Mouse (Mus musculus): ENCODE measurements around the gene Piezo1. TPM values are rescaled to one million over a fixed set of nuclear protein-coding genes. Genes with fewer than 3 reads are reported as not detected.

Gene Piezo1
- polyA plus RNA-seq, 1 experiment from 2014 or later, result 3.2 TPM

DNA sequence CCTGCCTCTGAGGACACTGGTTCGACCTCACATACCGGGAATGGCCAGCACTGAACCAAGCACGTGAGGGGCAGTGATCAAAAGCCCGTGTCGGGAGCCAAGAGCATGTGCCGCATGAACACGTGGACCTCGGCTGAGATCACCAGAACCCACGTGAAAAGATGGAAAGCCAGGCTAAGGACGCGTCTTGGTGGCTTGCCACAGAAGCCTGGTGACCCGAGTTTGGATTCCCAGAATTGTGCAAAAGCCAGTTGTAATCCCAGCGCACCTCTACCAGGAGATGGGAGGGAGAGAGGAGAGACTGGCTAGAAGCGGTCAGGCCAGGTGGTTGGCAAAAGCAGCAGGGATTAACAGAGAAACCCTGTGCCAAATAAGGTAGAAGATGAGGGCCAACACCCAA, 35.4 kb downstream of the Piezo1 start:
- Histone ChIP-seq H3K27me3 (no peaks in the 10 kb centered on the region), H3K9ac (no peak overlapping the region)
- ATAC-seq (ENCODE audit: low read depth), result no peak

DNA sequence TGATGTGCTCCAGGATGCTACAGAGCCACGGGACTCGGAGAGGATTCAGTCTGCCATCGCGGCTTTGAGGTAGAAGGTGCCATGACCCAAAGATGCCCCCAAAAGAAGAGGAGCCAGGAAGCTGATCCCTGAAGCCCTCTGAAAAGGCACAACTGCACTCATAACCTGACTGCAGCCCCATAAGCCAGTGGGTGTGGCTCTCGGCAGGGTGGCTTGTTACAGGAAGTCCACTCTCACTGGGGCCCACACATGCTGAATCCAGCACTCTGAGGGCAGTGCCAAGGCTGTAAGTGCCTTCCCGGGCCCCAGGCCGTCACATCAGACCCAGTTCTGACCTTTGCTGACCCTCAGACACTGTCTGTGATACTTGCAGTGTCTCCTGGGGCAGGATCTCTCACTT, 38.7 kb downstream of the Piezo1 start:
- peaks cover 14% of the 10 kb centered on the region for H3K4me1 ChIP-seq (replicated peaks)
- no peak for ATAC-seq (ENCODE audit: low read depth)
- no peaks in the 10 kb centered on the region for H3K27me3 ChIP-seq
- no peaks in the 10 kb centered on the region for H3K36me3 ChIP-seq
- no peak overlapping the region for H3K27ac ChIP-seq (replicated peaks)
- no peak overlapping the region for H3K4me2 ChIP-seq
- H3K9me3 ChIP-seq, result no peaks in the 10 kb centered on the region
- WGBS, result 73% methylated on average over 7 of the region's 7 CpGs
- H3K9ac ChIP-seq, result no peak overlapping the region
- no peak overlapping the region for H3K4me3 ChIP-seq

More for the DNA sequence above, 35.4 kb downstream of the Piezo1 start:
- Histone ChIP-seq H3K27ac (replicated peaks) (no peak overlapping the region), H3K9me3 (no peaks in the 10 kb centered on the region), H3K36me3 (no peaks in the 10 kb centered on the region), H3K4me1 (replicated peaks) (peaks cover 29% of the 10 kb centered on the region), H3K4me3 (no peak overlapping the region), H3K4me2 (no peak overlapping the region)
- WGBS, result 92% methylated on average over 14 of the region's 14 CpGs

- H3K4me2 ChIP-seq, result no peak overlapping the region
- no peaks in the 10 kb centered on the region for H3K27me3 ChIP-seq
- WGBS, result 67% methylated on average over 16 of the region's 16 CpGs
- H3K4me1 ChIP-seq (replicated peaks), result peaks cover 12% of the 10 kb centered on the region
- no peak overlapping the region; the same call in 1 of the 2 replicates for H3K27ac ChIP-seq (replicated peaks)
- no peaks in the 10 kb centered on the region for H3K9me3 ChIP-seq
- no peaks in the 10 kb centered on the region for H3K36me3 ChIP-seq
- 0 out of 2 replicates have a peak overlapping the region, but pooled peaks have one; percentile 34 for H3K9ac ChIP-seq
- H3K4me3 ChIP-seq, result no peak overlapping the region
- ATAC-seq (ENCODE audit: low read depth), result no peak
Observed at GRCm38 (mm10) chr8:122511552-122511951, 39.6 kb downstream of the Piezo1 start.

GRCm38 (mm10) chr8:122500856-122501255, 50.3 kb downstream of the Piezo1 start:
- H3K4me3 ChIP-seq, result no peak overlapping the region
- no peak overlapping the region for H3K27ac ChIP-seq (replicated peaks)
- H3K4me2 ChIP-seq, result no peak overlapping the region
- ATAC-seq (ENCODE audit: low read depth), result peak; percentile 32; the same call in 1 of the 2 replicates
- H3K9me3 ChIP-seq, result no peaks in the 10 kb centered on the region
- H3K4me1 ChIP-seq (replicated peaks), result no peaks in the 10 kb centered on the region; the same call in 1 of the 2 replicates
- no peak overlapping the region for H3K9ac ChIP-seq
- 35% methylated on average over 10 of the region's 10 CpGs for WGBS
- no peaks in the 10 kb centered on the region for H3K27me3 ChIP-seq
- no peaks in the 10 kb centered on the region for H3K36me3 ChIP-seq

- no peak overlapping the region for H3K4me3 ChIP-seq
- H3K27ac ChIP-seq (replicated peaks), result no peak overlapping the region
- H3K9me3 ChIP-seq, result no peaks in the 10 kb centered on the region
- WGBS, result 75% methylated on average over 17 of the region's 17 CpGs
- no peaks in the 10 kb centered on the region for H3K36me3 ChIP-seq
- H3K4me1 ChIP-seq (replicated peaks), result no peaks in the 10 kb centered on the region
- no peaks in the 10 kb centered on the region for H3K27me3 ChIP-seq
- no peak overlapping the region for H3K4me2 ChIP-seq
- H3K9ac ChIP-seq, result no peak overlapping the region
- no peak for ATAC-seq (ENCODE audit: low read depth)
Observed at GRCm38 (mm10) chr8:122497912-122498311, 53.2 kb downstream of the Piezo1 start.

GRCm38 (mm10) chr8:122497016-122497734, 54.0 kb downstream of the Piezo1 start:
- 83% methylated on average over 11 of the region's 12 CpGs for WGBS
- no peak for ATAC-seq (ENCODE audit: low read depth)
- no peak overlapping the region for H3K4me2 ChIP-seq
- no peak overlapping the region for H3K27ac ChIP-seq (replicated peaks)
- no peaks in the 10 kb centered on the region for H3K36me3 ChIP-seq
- no peaks in the 10 kb centered on the region for H3K27me3 ChIP-seq
- H3K4me1 ChIP-seq (replicated peaks), result no peaks in the 10 kb centered on the region
- H3K9me3 ChIP-seq, result no peaks in the 10 kb centered on the region
- no peak overlapping the region for H3K9ac ChIP-seq
- no peak overlapping the region for H3K4me3 ChIP-seq

- Histone ChIP-seq H3K27me3 (no peaks in the 10 kb centered on the region), H3K4me3 (no peak overlapping the region), H3K9me3 (no peaks in the 10 kb centered on the region), H3K9ac (no peak overlapping the region), H3K36me3 (peaks cover 14% of the 10 kb centered on the region), H3K4me2 (no peak overlapping the region), H3K27ac (replicated peaks) (no peak overlapping the region), H3K4me1 (replicated peaks) (no peaks in the 10 kb centered on the region)
- 87% methylated on average over 9 of the region's 9 CpGs for WGBS
- no peak for ATAC-seq (ENCODE audit: low read depth)
Observed at GRCm38 (mm10) chr8:122488387-122488786, 62.7 kb downstream of the Piezo1 start.

- H3K9ac ChIP-seq, result no peak overlapping the region
- no peak overlapping the region for H3K4me2 ChIP-seq
- no peak for ATAC-seq (ENCODE audit: low read depth)
- H3K36me3 ChIP-seq, result peaks cover 47% of the 10 kb centered on the region
- H3K27ac ChIP-seq (replicated peaks), result no peak overlapping the region
- H3K4me1 ChIP-seq (replicated peaks), result no peaks in the 10 kb centered on the region
- H3K27me3 ChIP-seq, result no peaks in the 10 kb centered on the region
- 93% methylated on average over 12 of the region's 12 CpGs for WGBS
- H3K9me3 ChIP-seq, result no peaks in the 10 kb centered on the region
- H3K4me3 ChIP-seq, result no peak overlapping the region
Observed at GRCm38 (mm10) chr8:122484831-122485230, 66.3 kb downstream of the Piezo1 start.

DNA sequence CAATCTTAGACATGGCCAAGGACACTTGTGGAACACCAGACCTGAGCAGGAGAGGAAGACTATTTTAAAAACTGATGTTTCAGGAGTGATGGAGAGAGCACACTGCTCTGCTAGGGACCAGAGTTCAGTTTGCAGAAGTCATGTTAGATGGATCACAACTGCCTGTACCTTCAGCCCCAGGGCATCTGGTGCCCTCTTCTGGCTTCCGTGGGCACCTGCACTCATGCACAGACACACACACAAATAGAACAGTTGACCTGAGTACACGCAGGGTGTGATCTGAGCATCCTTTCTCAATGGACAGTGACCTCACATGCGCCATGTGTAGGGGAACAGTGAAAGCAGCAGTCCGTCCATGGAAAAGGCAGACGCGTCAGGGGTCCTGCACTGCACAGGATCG, 67.3 kb downstream of the Piezo1 start:
- WGBS, result 97% methylated on average over 7 of the region's 7 CpGs
- Histone ChIP-seq H3K27ac (replicated peaks) (no peak overlapping the region), H3K9ac (no peak overlapping the region), H3K27me3 (no peaks in the 10 kb centered on the region), H3K36me3 (peaks cover 57% of the 10 kb centered on the region), H3K4me1 (replicated peaks) (no peaks in the 10 kb centered on the region), H3K4me2 (no peak overlapping the region), H3K9me3 (no peaks in the 10 kb centered on the region), H3K4me3 (no peak overlapping the region)
- ATAC-seq (ENCODE audit: low read depth), result no peak

GRCm38 (mm10) chr8:122482448-122482847, 68.7 kb downstream of the Piezo1 start:
- 95% methylated on average over 8 of the region's 8 CpGs for WGBS

DNA sequence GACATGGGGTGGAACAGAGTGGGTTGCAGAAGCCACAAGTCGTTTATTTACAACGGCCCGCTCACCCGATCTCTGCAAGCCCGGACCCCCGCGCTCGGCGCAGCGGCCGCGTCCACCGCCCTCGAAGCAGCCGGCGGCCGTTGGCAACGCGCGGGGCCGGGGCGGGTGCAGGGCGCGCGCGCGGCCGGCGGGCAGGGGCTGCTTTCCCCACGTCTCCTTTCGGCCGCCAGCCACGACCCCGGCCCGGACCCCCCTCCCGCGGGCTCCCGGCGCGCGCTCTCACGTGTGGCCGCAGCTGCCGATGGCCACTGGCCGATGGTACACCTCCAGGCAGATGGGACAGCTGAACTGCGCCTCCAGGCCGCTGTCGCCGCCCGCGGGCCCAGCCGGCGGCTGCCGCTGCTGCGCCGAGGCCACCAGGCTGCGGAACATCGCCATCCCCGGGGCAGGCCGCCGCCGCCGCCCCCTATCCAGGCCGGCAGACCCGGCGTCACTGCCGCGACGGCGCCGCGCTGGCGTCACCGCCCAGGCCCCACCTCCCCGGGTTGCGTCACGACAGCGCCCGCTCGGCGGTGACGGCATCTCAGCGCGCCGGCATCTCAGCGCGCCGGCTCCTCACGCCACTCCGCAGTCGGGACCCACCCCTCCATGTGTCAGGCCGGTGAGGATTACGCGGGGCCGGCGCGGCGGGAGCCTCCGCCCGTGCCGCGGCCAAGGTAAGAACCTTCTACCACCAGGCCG, 75.4 kb downstream of the Piezo1 start, which contains the start of the genes Rnf166 and Ctu2:
Rnf166 (minus strand) TSS at position 485 of the 741 bp plus-strand sequence.
Ctu2 (plus strand) TSS at position 564 of the 741 bp plus-strand sequence.
- Histone ChIP-seq H3K9ac (peak within 1 kb of the TSS; percentile 95), H3K4me3 (peak within 1 kb of the TSS; percentile 98), H3K27ac (replicated peaks) (peak within 1 kb of the TSS; percentile 87), H3K4me2 (peak within 1 kb of the TSS; percentile 96), H3K9me3 (no peaks in the 10 kb centered on the region), H3K27me3 (no peaks in the 10 kb centered on the region), H3K36me3 (peaks cover 53% of the 10 kb centered on the region), H3K4me1 (replicated peaks) (peaks cover 30% of the 10 kb centered on the region)
- peak; percentile 93 for ATAC-seq (ENCODE audit: low read depth)
- under 1% methylated on average over 97 of the region's 103 CpGs for WGBS

More at GRCm38 (mm10) chr8:122482448-122482847, 68.7 kb downstream of the Piezo1 start:
- no peaks in the 10 kb centered on the region for H3K9me3 ChIP-seq
- no peak overlapping the region for H3K4me3 ChIP-seq
- no peaks in the 10 kb centered on the region for H3K27me3 ChIP-seq
- H3K4me2 ChIP-seq, result no peak overlapping the region
- no peak for ATAC-seq (ENCODE audit: low read depth)
- peaks cover 1% of the 10 kb centered on the region for H3K4me1 ChIP-seq (replicated peaks)
- H3K27ac ChIP-seq (replicated peaks), result no peak overlapping the region
- no peak overlapping the region for H3K9ac ChIP-seq
- peaks cover 69% of the 10 kb centered on the region for H3K36me3 ChIP-seq

- Histone ChIP-seq H3K4me2 (peak overlapping the region; percentile 96), H3K27ac (replicated peaks) (peak overlapping the region; percentile 87), H3K9ac (peak overlapping the region; percentile 95), H3K9me3 (no peaks in the 10 kb centered on the region), H3K36me3 (peaks cover 50% of the 10 kb centered on the region), H3K27me3 (no peaks in the 10 kb centered on the region), H3K4me1 (replicated peaks) (peaks cover 30% of the 10 kb centered on the region), H3K4me3 (peak overlapping the region; percentile 98)
- peak; percentile 12; the same call in 1 of the 2 replicates for ATAC-seq (ENCODE audit: low read depth)
- 13% methylated on average over 16 of the region's 16 CpGs for WGBS
Observed at GRCm38 (mm10) chr8:122474951-122475560, 76.1 kb downstream of the Piezo1 start.
